Mouse (Mus musculus) cerebellum, adult 2 months (tissue): ENCODE results near the gene Fam155a.

Source experiments
- CTCF ChIP-seq: fragments of 200-500 bp; IDR thresholded peaks from 2 replicates; pipeline ENCODE4 v1.5.1; 2011; ENCODE audit warnings: low read depth, mild to moderate bottlenecking, control low read depth, low read length, moderate library complexity, borderline replicate concordance; ENCODE audit not compliant: insufficient read depth
- POLR2A ChIP-seq: fragments of 200-500 bp; IDR thresholded peaks from 2 replicates; pipeline ENCODE4 v1.6.1; 2011; ENCODE audit warnings: low read length, control low read depth, borderline replicate concordance; ENCODE audit not compliant: insufficient read depth

- TF ChIP-seq CTCF (no peak), POLR2A (no peak)
These were observed 225.3 kb downstream of the Fam155a start for GRCm38 (mm10) chr8:9545665-9546064.
